Mouse (Mus musculus) hindbrain, embryonic 14.5 days (tissue): ENCODE data around the gene Mthfsd. TPM values are rescaled to one million over a fixed set of nuclear protein-coding genes. Genes with fewer than 3 reads are reported as not detected.

Experiments
- ATAC-seq: fragments of 200-750 bp; cut with Nextera tagmentation; 2 replicates; pipeline ENCODE4 v1.8.0; 2017; ENCODE audit warnings: moderate number of reproducible peaks, mild to moderate bottlenecking, moderate TSS enrichment, moderate library complexity; ENCODE audit not compliant: low FRiP score
- DNase-seq: peaks from one replicate; pipeline ENCODE4 v3.0.0-alpha.2; 2015; ENCODE audit warnings: low spot score
- H3K27ac ChIP-seq: fragments of 300-500 bp; sonication (generic); 2 replicates; pipeline ENCODE4 v1.5.1; 2014; ENCODE audit warnings: mild to moderate bottlenecking, moderate library complexity
- H3K27me3 ChIP-seq: fragments of 300-500 bp; sonication (generic); 2 replicates; pipeline ENCODE4 v1.6.1; 2014; ENCODE audit warnings: mild to moderate bottlenecking, low read length, mixed read lengths; ENCODE audit not compliant: control insufficient read depth, insufficient read depth
- H3K36me3 ChIP-seq: fragments of 300-500 bp; sonication (generic); replicated peaks from 2 replicates; pipeline ENCODE4 v1.6.1; 2014; ENCODE audit not compliant: control insufficient read depth, insufficient read depth
- H3K4me1 ChIP-seq: fragments of 300-500 bp; sonication (generic); replicated peaks from 2 replicates; pipeline ENCODE4 v1.6.1; 2014; ENCODE audit warnings: antibody characterized with exemption, low read length, mixed read lengths; ENCODE audit not compliant: control insufficient read depth, insufficient read depth
- H3K4me2 ChIP-seq: fragments of 300-500 bp; sonication (generic); replicated peaks from 2 replicates; pipeline ENCODE4 v1.6.1; 2014; ENCODE audit warnings: mild to moderate bottlenecking, moderate library complexity
- H3K4me3 ChIP-seq: fragments of 300-500 bp; sonication (generic); replicated peaks from 2 replicates; pipeline ENCODE4 v1.5.1; 2014; ENCODE audit warnings: mild to moderate bottlenecking, low read length
- H3K9ac ChIP-seq: fragments of 300-500 bp; sonication (generic); 2 replicates; pipeline ENCODE4 v1.6.1; 2014
- H3K9me3 ChIP-seq: fragments of 300-500 bp; sonication (generic); 2 replicates; pipeline ENCODE4 v1.6.1; 2016; ENCODE audit warnings: low read length; ENCODE audit not compliant: control insufficient read depth
- WGBS: fragments of 180-500 bp; shearing (Covaris S2); extraction: QIAGEN DNeasy Blood & Tissue Kit; methylation state at CpG from one replicate; pipeline ENCODE4 v1.1.7; 2014; 5-methylcytosine and 5-hydroxymethylcytosine counted together
- polyA plus RNA-seq: library from polyadenylated mRNA; unstranded; fragments of >200 nt; fragmentation: Nextera tagmentation; extraction: Ambion mirVana; gene quantifications from 2 replicates; pipeline ENCODE4 v1.2.1, GENCODE M21; 2014

Gene Mthfsd
- polyA plus RNA-seq, 1 experiment from 2014 or later: 45.6 TPM

- ATAC-seq (no peak), DNase-seq (no peak)
- no peaks in the 10 kb centered on the region for H3K36me3 ChIP-seq
- 5% methylated on average over 19 of the region's 19 CpGs for WGBS
- peaks cover 21% of the 10 kb centered on the region; the same call in 1 of the 2 replicates for H3K4me1 ChIP-seq
- H3K9me3 ChIP-seq: no peaks in the 10 kb centered on the region
- no peak overlapping the region for H3K9ac ChIP-seq
- H3K4me3 ChIP-seq: no peak overlapping the region
- H3K27ac ChIP-seq: no peak overlapping the region
- peaks cover 100% of the 10 kb centered on the region for H3K27me3 ChIP-seq
- H3K4me2 ChIP-seq: no peak overlapping the region
These were observed 21.9 kb downstream of the Mthfsd start for GRCm38 (mm10) chr8:121086004-121086900.

- Histone ChIP-seq H3K9ac (no peak overlapping the region), H3K9me3 (no peaks in the 10 kb centered on the region), H3K36me3 (no peaks in the 10 kb centered on the region), H3K4me3 (peak overlapping the region; percentile 28; the same call in 1 of the 2 replicates), H3K4me2 (no peak overlapping the region), H3K4me1 (peaks cover 21% of the 10 kb centered on the region; the same call in 1 of the 2 replicates), H3K27me3 (peaks cover 100% of the 10 kb centered on the region), H3K27ac (no peak overlapping the region)
- ATAC-seq: no peak
- no peak for DNase-seq
- 21% methylated on average over 3 of the region's 3 CpGs for WGBS
These were observed 22.6 kb downstream of the Mthfsd start for GRCm38 (mm10) chr8:121085561-121085960.

- ATAC-seq (no peak), DNase-seq (no peak)
- Histone ChIP-seq H3K27me3 (peaks cover 100% of the 10 kb centered on the region), H3K9me3 (no peaks in the 10 kb centered on the region), H3K36me3 (no peaks in the 10 kb centered on the region), H3K4me2 (peak overlapping the region; percentile 56), H3K27ac (no peak overlapping the region), H3K9ac (no peak overlapping the region), H3K4me3 (peak overlapping the region; percentile 28; the same call in 1 of the 2 replicates), H3K4me1 (peaks cover 21% of the 10 kb centered on the region; the same call in 1 of the 2 replicates)
- WGBS: 2% methylated on average over 30 of the region's 30 CpGs
These were observed 23.2 kb downstream of the Mthfsd start for GRCm38 (mm10) chr8:121085011-121085410.

GRCm38 (mm10) chr8:121084210-121084951, 23.8 kb downstream of the Mthfsd start, which contains the start of gene Foxf1:
TSS of gene Foxf1 (plus strand) at chr8:121084386.
- DNase-seq: no peak
- H3K27ac ChIP-seq: no peak within 1 kb of the TSS
- no peak within 1 kb of the TSS for H3K9ac ChIP-seq
- ATAC-seq: no peak
- no peaks in the 10 kb centered on the region for H3K9me3 ChIP-seq
- peaks cover 21% of the 10 kb centered on the region; the same call in 1 of the 2 replicates for H3K4me1 ChIP-seq
- no peaks in the 10 kb centered on the region for H3K36me3 ChIP-seq
- peaks cover 100% of the 10 kb centered on the region for H3K27me3 ChIP-seq
- peak within 1 kb of the TSS; percentile 56 for H3K4me2 ChIP-seq
- peak within 1 kb of the TSS; percentile 28 for H3K4me3 ChIP-seq
- WGBS: under 1% methylated on average over 48 of the region's 83 CpGs

- DNase-seq (no peak), ATAC-seq (no peak)
- H3K4me2 ChIP-seq: peak overlapping the region; percentile 56
- H3K27ac ChIP-seq: no peak overlapping the region
- WGBS: 0% methylated on average over 14 of the region's 27 CpGs
- H3K36me3 ChIP-seq: no peaks in the 10 kb centered on the region
- no peak overlapping the region for H3K9ac ChIP-seq
- peaks cover 100% of the 10 kb centered on the region for H3K27me3 ChIP-seq
- peak overlapping the region; percentile 28 for H3K4me3 ChIP-seq
- peaks cover 21% of the 10 kb centered on the region; the same call in 1 of the 2 replicates for H3K4me1 ChIP-seq
- H3K9me3 ChIP-seq: no peaks in the 10 kb centered on the region
These were observed 24.3 kb downstream of the Mthfsd start for GRCm38 (mm10) chr8:121083936-121084209.

GRCm38 (mm10) chr8:121083093-121083935, 24.9 kb downstream of the Mthfsd start:
- peak overlapping the region; percentile 28 for H3K4me3 ChIP-seq
- under 1% methylated on average over 89 of the region's 89 CpGs for WGBS
- H3K9ac ChIP-seq: no peak overlapping the region
- peaks cover 21% of the 10 kb centered on the region; the same call in 1 of the 2 replicates for H3K4me1 ChIP-seq
- H3K36me3 ChIP-seq: no peaks in the 10 kb centered on the region
- no peaks in the 10 kb centered on the region for H3K9me3 ChIP-seq
- no peak for DNase-seq
- peaks cover 99% of the 10 kb centered on the region for H3K27me3 ChIP-seq
- H3K27ac ChIP-seq: no peak overlapping the region
- no peak for ATAC-seq
- peak overlapping the region; percentile 56 for H3K4me2 ChIP-seq

- peaks cover 21% of the 10 kb centered on the region; the same call in 1 of the 2 replicates for H3K4me1 ChIP-seq
- H3K27me3 ChIP-seq: peaks cover 99% of the 10 kb centered on the region
- no peak for ATAC-seq
- under 1% methylated on average over 57 of the region's 57 CpGs for WGBS
- H3K4me2 ChIP-seq: peak overlapping the region; percentile 56
- H3K9ac ChIP-seq: no peak overlapping the region
- H3K36me3 ChIP-seq: no peaks in the 10 kb centered on the region
- H3K4me3 ChIP-seq: no peak overlapping the region
- DNase-seq: no peak
- H3K9me3 ChIP-seq: no peaks in the 10 kb centered on the region
- H3K27ac ChIP-seq: no peak overlapping the region
These were observed 25.7 kb downstream of the Mthfsd start for GRCm38 (mm10) chr8:121082218-121083092.

GRCm38 (mm10) chr8:121081398-121081797, 26.8 kb downstream of the Mthfsd start:
- peaks cover 21% of the 10 kb centered on the region; the same call in 1 of the 2 replicates for H3K4me1 ChIP-seq
- H3K9ac ChIP-seq: no peak overlapping the region
- no peak for DNase-seq
- no peaks in the 10 kb centered on the region for H3K9me3 ChIP-seq
- peaks cover 99% of the 10 kb centered on the region for H3K27me3 ChIP-seq
- no peak overlapping the region for H3K27ac ChIP-seq
- 5% methylated on average over 7 of the region's 7 CpGs for WGBS
- no peak for ATAC-seq
- H3K4me2 ChIP-seq: no peak overlapping the region
- H3K36me3 ChIP-seq: no peaks in the 10 kb centered on the region
- no peak overlapping the region for H3K4me3 ChIP-seq
